Mouse (Mus musculus) urinary bladder, adult 2 months (tissue): Measurements from ENCODE around the gene Wdfy1. TPM values are rescaled to one million over a fixed set of nuclear protein-coding genes. Genes with fewer than 3 reads are reported as not detected.

Source experiments
- DNase-seq: peaks from one replicate; pipeline ENCODE4 v3.0.0; 2022; ENCODE audit warnings: low spot score
- polyA plus RNA-seq: library from polyadenylated mRNA; depleted of rRNA; stranded (reverse); fragments of >200 nt; gene quantifications from 2 replicates; pipeline ENCODE4 v1.2.3, GENCODE M21; 2012; rRNA removed

Wdfy1 gene
- polyA plus RNA-seq, result 17.5 and 19.5 TPM in 2 replicates

DNA sequence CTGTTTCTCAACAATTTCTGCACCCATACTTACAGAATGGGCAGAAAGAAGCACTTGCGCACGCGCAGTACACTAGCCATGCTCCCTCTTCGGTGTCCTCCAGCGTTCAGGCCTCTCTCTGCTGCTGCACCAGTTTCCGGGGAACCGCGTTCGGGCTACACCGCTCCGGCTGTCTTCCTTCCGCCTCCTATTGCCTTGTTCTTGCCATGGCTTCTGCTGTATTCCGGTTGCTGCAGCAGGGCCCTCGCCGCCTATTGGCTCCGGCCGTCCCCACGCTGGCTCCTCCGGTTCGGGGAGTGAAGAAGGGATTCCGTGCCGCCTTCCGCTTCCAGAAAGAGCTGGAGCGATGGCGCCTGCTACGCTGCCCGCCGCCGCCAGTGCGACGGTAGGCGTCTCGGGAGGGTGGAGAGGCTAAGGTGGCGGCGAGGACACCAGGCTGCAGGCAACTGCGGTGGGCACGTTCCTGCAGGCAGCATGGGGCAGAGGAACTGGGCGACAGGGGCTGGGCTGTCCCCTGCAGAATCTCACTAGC lies at the start of gene Wdfy1, which contains the start of gene Mrpl44:
Gene Wdfy1 (minus strand): TSS at position 217 of the 532 bp plus-strand sequence.
Gene Mrpl44 (plus strand): TSS at position 92 of the 532 bp plus-strand sequence.
- peak; percentile 93 for DNase-seq

DNA sequence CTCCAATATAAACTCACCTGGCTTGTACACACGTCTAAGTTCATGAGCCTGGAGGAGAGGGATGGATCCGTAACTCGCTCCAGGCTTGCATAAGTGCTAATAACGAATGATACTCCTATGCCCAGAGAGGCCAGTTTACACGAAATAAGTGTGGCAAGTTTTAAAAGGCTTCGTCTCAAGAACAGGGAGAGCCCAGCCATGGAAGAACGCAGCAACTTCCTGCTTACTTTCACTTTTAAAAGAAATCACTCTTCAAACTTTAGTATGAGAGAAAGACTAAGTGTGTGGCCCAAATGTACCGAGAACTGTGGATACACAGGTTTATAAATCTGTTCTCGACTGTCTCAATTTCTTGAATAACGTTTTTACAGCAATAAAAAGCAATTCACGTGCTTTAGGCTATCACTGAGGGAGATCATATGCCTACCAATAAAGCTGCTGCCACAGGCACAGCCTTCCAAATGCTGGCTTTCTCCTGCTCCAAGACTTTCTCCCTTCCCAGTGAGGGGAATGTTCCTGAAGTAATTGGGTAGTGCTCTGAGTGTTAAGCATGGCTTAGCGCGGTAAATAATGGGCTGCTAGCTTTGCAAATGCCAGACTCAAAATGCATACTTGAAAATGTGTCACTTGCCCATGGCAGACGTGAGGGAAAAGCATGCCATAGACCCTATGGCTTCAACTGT lies 48.1 kb upstream of the Wdfy1 start:
- no peak for DNase-seq

DNA sequence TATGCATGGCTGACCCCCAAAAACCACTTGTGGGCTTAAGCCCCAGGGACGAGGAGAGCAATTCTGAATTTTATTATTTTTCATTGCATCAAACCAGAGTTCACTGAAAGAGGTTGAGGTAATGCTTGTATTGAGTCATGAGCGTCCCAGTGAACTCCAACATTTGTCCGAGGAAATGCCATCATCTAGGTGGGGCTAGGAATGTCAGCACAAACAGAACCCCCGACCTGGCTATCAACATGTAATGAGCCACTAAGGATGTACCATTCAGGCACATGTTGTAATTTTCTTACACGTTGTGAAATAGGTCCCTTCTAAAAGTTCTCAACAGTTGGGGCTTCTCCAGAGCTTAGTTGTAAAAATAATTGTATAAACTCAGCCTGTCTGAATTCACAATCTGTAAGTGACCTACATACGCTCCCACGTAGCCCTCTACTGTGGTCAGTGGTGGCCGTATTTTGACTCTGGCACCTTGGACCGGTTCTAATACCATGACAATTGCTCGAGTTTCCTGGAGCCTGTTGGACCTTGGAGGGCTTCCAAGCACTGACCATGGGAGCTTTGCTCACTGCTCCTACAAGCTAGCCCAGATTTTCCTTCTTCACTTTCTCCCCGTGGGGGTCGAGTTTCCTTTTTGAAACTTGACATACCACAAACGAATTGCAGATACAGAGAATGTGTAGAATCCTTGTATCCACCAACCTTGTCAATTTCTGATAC lies 47.0 kb upstream of the Wdfy1 start:
- peak; percentile 26 for DNase-seq

DNA sequence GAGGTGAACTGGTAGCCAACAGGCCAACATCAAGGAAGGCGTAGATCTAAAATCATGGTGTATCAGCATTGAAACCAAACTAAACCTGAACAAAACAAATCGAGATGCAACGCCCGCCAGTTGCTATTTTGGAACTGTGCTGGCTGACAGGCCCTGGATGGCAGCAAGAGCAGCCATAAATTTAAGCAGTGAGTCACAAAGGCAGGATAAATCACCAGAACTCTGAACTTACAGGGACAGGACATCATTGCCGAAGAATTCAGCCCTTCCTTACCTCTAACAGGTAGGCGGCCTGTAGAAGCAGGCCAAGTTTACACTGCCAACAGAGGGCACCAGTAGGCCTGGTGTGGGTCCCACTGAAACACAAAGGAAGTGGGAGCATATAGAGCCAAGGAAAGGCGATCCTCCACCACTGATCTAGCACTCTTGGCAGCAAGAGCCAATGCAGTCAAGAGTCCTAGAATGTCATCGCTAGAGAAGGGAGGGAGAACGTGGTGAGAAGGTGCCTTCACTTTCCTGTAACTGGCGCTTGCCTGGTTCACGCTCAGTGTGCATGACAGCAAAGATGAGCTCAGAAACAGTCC lies 43.4 kb upstream of the Wdfy1 start:
- DNase-seq, result no peak

DNA sequence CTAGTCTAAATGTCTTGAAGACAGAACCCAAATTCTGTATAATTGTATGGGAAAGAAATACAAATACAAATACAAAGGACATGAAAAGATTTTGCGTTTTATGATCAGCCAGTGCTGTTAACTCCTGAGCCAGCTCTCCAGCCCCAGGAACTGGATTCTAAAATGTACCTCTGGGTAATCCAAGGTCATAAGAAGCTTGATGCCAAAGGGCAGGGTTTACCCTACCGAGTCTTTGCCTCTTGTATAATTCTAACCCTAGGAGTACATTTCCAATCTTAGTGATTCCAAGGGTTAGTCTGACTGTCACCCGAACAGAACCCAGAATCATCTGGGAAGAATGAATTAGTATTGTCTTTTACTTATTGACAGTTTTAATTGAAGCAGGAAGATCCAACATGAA lies 39.5 kb upstream of the Wdfy1 start:
- DNase-seq, result no peak

DNA sequence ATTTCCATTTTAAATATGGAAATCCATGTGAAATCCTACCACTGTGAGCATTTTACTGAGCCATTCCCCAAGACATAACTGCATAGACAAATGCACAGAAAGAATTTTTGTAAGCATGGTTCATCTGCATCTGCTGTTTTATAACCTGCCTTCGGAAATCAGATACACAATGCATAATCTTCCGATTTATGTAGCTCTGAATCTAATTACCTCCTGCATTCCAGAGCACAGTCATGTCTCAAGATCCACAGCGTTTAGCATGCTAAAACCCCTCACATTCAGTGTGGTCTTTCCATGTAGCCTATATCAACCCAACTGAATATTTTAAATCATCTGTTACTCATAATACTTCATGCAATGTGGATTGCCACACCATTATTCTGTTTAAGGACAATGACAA lies 33.5 kb upstream of the Wdfy1 start:
- no peak for DNase-seq

DNA sequence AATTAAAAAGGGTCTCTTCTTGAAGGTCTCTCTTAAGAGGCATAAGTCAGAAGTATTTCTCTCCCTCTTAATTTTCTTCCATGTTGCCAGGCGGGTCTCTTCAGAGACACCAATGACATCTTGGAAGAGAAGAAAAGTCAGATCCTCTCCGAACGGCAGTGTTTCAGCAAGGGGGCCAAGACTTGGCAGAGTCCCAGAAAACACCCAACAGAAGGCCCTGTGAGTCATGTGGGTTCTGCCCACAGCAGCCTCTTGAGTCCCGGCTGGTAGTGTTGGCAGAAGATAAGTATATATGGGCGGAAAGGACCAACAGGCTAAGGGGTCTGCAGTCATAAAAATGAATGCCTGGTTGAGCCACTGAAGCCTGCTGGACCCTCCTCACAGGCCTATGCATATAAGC lies 30.9 kb upstream of the Wdfy1 start:
- no peak for DNase-seq

DNA sequence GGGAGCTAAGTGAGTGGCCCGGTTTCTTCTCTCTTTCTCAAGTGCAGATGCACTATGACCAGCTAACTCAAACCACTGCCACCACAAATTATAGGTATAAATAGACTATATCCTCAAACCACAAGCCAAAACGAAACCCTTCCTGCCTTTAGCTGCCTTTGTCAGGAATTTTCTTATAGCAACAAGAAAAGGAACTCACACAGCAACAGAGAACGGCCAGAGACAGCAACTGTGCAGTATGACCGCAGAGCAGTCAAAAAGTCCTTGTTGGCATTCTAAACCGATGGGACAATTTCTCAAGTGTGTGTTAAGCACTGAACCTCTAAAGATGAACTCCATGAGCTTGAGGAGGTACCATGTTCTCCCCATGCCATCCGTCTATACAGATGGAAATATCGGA lies 27.7 kb upstream of the Wdfy1 start:
- no peak for DNase-seq

DNA sequence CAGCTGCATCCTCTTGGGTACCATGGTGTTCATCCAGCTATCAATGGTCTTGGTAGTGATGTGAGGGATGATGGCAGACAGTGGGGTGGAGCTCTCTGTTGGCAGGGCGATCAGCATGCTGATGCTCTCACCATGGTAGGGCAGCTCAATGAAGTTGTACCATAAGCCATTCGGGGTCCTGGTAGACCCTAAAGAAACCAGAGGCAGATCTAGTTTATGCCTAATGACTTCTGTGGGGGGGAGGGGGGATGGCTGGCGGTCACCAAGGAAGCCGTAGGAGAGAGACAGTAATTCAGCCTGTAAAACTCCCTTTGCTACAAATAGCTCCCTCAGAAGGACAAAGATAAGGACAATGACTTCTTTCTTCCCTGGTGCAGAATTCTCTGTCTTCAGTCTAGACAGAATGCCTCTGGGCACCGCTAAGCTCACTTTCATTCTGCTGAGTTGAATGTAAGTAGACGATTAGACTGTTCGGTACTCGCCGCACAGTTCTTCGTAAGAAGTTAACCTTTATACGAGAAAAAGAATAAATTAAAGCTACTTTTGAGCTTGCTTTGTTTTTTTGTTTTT lies 27.0 kb upstream of the Wdfy1 start:
- DNase-seq, result no peak

DNA sequence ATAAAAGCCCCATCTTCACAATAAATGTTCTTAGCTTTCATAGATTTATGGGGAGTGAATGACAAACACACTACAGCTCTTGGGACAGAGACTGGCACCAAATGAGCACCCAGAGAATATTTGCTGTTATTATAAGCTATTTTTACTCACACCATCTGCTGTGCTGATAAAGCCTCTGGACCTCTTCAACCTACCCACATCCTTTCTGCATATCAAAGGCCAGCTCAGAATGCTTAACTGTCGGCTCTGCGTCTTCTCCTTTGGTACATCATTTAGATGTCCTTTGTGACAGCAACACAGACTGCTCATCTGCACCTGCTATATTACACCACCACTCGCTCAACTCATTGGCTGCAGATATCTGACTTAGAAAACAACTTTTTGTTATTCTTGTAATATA lies 21.1 kb upstream of the Wdfy1 start:
- no peak for DNase-seq

DNA sequence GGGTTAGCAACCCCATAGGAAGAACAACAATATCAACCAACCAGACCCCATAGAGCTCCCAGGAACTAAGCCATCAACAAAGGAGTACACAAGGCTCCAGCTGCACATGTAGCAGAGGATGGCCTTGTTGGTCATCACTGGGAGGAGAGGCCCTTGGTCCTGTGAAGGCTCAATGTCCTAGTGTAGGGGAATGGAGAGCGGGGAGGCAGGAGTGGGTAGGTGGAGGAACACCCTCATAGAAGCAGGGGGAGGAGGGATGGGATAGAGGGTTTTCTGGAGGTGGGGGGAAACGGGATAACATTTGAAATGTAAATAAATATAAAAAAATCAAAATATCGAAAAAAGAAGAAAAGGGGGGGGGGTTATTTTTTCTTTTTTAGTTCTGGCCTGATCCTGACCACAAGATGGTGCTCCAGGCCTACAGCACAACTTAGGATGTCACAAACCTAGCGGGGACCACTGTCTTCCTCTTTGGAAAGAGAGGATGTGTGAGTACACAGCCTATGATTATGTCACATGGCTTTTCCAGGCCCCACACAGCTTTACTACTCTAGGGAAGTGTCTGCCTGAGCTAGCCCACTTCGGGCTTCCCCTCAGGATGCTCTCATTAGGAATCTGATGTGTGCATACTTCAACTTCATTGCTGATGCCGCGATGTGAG lies 10.5 kb upstream of the Wdfy1 start:
- no peak for DNase-seq

DNA sequence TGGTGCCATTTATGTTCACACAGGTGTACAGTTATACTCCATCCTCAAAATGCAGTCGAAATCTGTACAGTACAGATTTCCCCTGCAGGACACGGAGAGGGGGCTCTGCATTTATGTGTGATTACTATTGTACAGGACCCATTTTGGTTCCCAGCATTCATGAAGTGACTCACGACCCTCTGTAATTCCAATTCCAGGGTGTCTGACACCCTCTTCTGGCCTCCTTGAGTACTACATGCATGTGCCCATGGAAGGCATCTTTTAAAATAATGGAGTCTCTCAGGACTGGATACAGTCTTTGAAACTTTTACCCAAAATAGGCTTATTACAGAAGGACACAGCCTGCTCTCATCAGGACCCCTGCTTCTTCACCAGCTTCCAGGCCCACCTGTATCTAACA lies 6.5 kb upstream of the Wdfy1 start:
- no peak for DNase-seq

DNA sequence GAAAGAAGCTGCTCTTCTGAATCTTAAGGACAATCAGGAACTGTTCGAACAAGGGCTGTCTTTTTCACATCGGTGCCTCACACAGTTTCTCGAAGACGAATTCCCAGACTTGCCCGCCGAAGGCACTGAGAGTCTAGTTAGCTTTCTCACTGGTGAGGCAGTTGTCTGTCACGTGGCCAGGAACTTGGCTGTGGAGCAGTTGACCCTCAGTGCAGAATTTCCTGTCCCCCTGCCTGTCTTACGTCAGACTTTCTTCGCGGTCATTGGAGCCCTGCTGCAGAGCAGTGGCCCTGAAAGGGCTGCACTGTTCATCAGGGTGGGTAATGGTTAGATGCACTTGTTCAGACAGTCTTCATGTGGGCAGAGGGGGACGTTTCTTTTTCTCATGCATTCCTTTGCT lies 2.1 kb upstream of the Wdfy1 start:
- no peak for DNase-seq

DNA sequence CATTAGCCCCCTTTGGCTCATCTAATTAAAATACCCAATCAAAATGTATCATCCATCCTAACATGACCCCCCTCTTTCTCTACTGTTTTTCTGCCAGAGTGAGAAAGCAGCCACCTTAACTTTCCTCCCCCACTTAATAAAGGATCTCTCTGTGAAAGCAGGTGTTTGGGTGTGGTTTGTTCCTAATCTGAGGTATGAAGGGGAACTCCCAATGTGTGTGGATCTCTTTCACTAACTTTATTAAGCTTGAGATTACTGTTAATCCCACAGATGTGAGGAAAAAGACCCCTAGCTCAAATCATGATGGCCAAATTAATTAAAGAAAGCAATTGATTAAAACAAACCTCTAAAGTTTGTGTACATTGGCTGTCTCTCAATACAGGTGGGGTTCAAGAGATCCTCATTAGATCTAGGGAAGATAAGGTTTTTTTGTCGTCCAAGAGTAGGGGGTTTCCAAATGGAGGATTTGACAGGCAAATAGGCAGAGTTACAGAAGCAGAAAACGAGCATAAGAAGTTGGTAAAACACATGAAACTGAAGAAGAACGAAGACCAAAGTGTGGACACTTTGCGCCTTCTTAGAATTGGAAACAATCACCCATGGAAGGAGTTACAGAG lies 1.7 kb downstream of the Wdfy1 start:
- no peak for DNase-seq

DNA sequence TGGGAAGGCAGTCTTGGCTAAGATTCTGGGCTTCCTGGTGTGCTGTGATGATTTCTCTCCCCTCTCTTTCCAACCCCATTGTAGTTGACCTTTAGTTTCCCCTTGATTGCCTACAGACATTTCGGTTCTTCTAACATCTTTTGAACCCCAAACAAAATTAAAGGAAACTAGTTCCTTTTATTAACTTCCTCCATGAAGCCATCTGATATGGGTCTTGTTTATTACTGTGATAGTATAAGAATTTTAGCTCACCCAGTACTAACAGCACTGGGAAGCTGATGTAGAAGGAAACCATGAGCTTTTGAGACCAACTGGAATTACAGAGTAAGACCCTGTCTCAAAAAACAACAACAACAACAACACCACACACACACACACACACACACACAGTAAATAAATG lies 7.7 kb downstream of the Wdfy1 start:
- no peak for DNase-seq

DNA sequence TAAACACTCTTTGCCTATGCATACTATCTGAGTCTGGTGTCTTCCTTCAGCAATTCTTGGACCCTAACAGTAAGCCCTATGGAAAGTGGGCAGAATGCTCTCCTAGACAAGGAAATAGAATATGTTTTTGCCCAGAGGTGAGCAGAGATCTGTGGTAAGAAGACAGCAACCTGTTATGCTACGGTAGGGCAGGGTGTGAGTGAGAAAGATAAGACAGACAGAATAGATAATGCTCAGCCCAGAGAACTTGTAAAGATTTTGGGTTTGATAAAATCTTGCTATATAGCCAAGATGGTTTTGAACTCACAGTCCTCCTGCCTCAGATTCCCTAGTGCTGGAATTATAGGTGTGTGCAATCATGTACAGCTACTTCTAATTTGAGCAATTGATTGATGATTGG lies 11.5 kb downstream of the Wdfy1 start:
- no peak for DNase-seq

DNA sequence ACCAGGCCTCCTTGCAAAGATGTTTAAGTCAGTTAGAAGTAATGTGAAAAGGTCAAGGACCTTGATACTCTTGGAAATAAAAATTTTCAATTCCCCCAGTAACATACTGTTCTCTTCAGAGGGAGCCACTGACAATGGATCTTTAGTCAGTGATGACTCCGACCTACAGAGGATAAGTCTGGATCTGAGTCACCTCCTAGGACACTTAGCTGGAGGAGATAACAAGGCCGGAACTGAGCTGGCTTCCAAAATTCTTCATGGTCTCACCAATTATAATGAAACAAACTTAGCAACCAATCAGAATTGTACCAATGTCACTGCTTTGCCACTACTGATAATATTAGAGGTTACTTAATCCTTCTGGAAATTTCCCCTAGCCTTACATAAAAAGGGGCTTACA lies 11.9 kb downstream of the Wdfy1 start:
- DNase-seq, result no peak

DNA sequence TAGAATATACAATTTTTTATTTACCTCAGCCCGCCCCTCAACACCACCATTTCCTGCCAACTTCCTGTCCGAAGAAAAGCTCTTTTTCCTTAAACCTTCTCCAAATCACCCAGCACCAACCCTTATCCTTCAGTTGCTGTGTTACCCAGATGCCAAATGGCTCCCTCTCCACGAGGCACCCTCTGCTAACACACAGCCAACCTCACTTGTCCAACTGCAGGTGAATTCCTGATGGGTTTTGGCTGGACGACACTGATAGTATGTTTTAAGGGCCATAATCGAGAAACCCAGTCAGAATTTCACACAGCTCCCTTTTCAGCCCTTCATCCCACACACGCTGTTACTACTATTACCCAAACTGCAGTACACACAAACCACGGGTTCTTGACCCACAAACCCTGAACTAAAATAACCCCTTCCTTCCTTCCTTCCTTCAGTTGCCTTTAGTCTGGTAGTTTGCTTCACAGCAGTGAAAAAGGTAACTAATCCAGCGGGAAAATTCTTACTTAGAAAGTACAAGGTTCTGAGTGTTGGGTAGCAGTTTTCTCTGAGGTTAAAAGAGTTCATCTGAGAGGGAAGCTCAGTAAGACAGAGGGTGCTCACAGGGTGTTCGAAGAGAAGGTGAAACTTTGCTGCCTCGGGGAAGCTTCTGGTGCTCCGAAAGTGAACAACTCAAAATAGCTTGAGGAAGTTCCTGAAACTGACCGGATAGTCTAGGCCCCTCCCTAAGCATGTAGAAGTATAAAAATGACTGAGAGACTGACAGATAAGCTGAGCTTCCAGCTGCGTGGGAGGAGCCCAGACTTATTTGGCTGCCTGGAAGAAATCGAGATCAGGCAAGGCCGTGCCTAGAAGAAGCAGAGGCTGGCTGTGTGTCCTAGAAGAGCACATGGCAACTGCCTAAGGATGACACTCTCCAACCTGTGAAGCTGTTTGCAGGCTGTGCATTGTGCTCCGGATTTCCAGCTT lies 13.4 kb downstream of the Wdfy1 start:
- no peak for DNase-seq

DNA sequence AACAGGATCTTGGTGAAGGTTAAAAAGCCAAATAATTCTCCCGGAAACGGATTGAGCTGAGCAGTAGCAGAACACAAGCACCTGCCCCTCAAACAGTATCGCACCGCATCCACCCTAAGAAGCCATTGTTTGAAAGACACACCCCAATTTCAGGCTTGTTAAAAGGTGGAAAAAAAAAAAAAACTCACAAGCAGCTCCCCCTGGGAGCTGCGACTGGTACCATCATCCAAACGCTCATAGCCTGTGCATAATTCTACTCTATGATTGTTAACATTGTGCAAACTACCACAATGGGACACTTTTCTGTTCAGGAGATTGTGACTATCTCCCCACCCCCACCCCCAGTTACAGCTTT lies 14.0 kb downstream of the Wdfy1 start:
- no peak for DNase-seq

DNA sequence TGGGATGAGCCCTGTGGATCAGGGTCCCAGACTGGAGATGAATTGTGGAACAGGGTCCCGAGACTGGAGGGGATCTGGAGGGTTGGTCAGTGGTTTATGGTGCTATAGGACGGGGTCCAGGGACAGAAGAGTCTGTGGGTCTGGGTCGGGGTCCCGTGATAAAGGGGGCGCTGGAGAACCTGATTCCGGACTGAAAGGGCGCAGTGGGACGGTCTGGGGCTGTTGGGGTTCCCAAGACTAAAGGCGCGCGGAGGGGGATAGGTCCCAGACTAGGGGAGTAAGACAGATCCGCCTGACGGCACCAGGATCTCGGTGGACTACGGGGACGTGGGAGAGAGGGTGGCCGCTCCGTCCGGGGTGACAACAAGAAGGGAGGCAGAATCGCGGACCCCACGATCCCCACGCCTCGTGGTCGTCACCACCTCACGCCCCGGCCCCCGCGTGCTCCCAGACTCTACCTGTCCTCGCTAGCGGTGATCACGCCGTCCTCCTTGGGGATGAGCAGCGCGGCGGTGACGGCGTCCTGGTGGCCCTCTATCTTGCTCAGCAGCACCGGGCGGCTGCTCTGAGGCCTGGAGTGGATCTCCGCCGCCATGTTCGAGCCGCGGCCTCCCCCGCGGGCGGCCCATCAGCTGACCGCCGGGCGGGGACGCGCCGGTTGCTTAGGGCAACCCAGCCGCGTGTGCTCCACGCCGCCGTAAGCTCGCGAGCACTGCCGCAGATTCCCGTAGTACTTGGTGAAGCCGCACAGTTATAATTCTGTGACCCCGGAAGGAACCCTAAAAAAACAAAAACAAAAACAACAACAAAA lies 14.6 kb downstream of the Wdfy1 start:
- DNase-seq, result peak; percentile 70
